Mouse (Mus musculus): ENCODE data around the gene Fpr1. TPM values are rescaled to one million over a fixed set of nuclear protein-coding genes. Genes with fewer than 3 reads are reported as not detected.

Gene Fpr1
- total RNA-seq, 2 experiments from 2014 or later = 0.18 TPM; not detected in 1

GRCm38 (mm10) chr17:17828191-17828981 is 55.4 kb downstream of the Fpr1 start:
- DNase-seq (ENCODE audit: low spot score) = peak; percentile 53
- intact Hi-C loops (cut with DNase I) = loop anchor here (10.0 kb wide), 1 partner anchor 204 kb away; the partner anchor contains the start of gene Lnpep

DNA sequence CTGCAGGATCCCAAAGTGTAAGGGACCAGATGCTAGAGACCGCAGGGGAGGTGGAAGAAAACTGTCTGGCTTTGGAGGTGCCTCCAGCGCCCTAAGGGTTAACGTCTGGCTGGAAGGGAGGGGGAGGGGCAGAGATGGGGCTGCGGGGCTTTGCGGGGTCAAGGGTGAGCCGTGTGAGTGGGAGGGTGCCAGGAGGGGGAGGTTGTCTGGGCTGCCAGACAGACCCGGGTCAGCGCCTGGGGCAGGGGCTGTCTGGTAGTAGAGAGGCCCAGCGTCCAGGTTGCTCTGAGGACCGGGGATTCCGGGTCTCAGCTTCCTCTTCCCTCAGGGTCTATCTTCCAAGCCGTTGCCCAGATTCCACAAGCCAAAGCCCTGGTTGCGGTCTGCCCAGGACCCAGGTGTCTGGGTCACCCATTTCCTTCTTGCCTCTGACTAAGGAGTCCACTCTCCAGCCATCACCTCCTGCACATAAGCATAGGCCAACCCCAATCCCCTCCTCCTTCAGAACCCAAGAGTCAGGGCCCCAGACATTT is 56.0 kb downstream of the Fpr1 start:
- DNase-seq (ENCODE audit: low spot score) = peak; percentile 35
- intact Hi-C loops (cut with DNase I) = loop anchor here (2.0 to 10.0 kb wide), 2 partner anchors 13 to 203 kb away; partner anchors contain the start of gene Lnpep

DNA sequence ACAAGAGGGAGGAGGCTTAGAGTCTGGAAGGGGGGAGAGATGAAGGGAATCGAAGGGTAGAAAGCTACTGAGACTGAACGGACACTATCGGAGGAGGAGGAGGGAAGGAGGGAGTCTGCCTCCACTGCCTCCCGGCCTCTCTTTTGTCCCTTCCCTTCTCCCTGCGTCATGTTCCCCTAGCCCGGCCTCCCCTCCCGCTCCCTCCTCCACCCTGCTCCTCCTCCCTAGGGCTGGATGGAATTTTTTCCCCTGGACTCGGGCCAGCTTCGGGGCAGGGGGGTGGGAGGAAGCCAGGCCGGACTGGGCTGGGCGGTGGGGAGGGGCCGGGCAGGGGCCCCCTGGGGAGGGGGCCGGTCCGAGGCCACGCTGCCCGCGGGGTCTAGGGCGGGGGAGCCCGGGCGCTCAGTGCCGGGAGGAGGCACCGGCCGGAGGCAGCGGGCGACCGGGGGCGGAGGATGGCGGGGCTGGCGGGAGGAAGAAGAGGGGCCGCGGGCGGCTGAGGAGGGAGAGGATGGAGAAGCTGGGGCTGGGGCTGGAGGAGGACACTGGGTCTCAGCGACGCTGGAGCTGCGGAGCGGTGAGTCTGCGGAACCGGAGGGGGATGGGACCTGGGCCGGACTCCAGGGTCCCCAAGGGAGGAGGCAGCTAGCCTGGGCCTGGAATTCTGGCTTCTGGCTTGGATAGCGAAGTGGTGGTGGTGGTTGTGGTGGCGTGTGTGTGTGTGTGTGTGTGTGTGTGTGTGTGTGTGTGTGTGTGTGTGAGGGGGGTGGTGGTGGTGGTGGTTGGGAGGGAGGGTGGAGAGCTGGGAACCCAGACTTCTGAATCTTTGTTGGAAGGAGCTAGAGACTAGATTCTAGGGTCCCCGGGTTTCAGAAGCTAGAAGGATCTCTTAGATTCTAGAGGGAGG is 56.7 kb downstream of the Fpr1 start, which contains the start of gene Spaca6:
TSS of gene Spaca6 (plus strand) at position 408 of the 907 bp plus-strand sequence.
- DNase-seq (ENCODE audit: low spot score) = peak; percentile 91
- intact Hi-C loops (cut with DNase I) = loop anchor here (2.0 to 10.0 kb wide), 2 partner anchors 14 to 202 kb away; partner anchors contain the start of gene Lnpep

Small RNAs within 50 kb of the gene (microRNA-seq; reads per million reads assigned to microRNA genes)
- gene Gm25927 = not detected
- 17,945 reads per million, percentile 97 among the genes with 10 or more reads in this experiment for gene Mir125a
- 8,147 reads per million, percentile 94 among the genes with 10 or more reads in this experiment for gene Mir99b
- gene Mirlet7e = not detected

Other genes with a start within 250 kb of the Fpr1 start
- gene Vmn2r90, start 180.2 kb downstream of the Fpr1 start, total RNA-seq (2021) = not detected
- gene Spaca6, start 56.8 kb downstream of the Fpr1 start, total RNA-seq (2021) = 10 to 100 TPM; 12.6 to 15.2 TPM
- gene Has1, start 28.7 kb downstream of the Fpr1 start, total RNA-seq (2021) = under 1 TPM; 0.45 to 0.55 TPM
- not detected for gene Fpr2, start 3.9 kb upstream of the Fpr1 start, total RNA-seq (2021)
- not detected for gene Fpr3, start 3.9 kb upstream of the Fpr1 start, total RNA-seq (2021)
- not detected for gene Fpr-rs4, start 137.8 kb upstream of the Fpr1 start, total RNA-seq (2021)
- not detected for gene Vmn2r124, start 165.5 kb upstream of the Fpr1 start, total RNA-seq (2021)
- not detected for gene Vmn2r91, start 201.1 kb upstream of the Fpr1 start, total RNA-seq (2021)

All from heart, postnatal 25 days (tissue).